Mouse (Mus musculus) brain, embryonic 14.5 days (tissue): ENCODE measurements around the gene Slit3.

Experiments
- CTCF ChIP-seq: fragments of 200-500 bp; IDR thresholded peaks from 2 replicates; pipeline ENCODE4 v1.5.1; 2012; ENCODE audit warnings: inconsistent platforms, mild to moderate bottlenecking, moderate library complexity, borderline replicate concordance; ENCODE audit not compliant: insufficient read depth, insufficient read length; ENCODE audit errors: extremely low read depth
- POLR2A ChIP-seq: fragments of 200-500 bp; IDR thresholded peaks from 2 replicates; pipeline ENCODE4 v1.6.1; 2012; ENCODE audit warnings: mild to moderate bottlenecking, inconsistent platforms, borderline replicate concordance; ENCODE audit not compliant: poor library complexity, insufficient read depth, insufficient read length, severe bottlenecking; ENCODE audit errors: extremely low read depth

DNA sequence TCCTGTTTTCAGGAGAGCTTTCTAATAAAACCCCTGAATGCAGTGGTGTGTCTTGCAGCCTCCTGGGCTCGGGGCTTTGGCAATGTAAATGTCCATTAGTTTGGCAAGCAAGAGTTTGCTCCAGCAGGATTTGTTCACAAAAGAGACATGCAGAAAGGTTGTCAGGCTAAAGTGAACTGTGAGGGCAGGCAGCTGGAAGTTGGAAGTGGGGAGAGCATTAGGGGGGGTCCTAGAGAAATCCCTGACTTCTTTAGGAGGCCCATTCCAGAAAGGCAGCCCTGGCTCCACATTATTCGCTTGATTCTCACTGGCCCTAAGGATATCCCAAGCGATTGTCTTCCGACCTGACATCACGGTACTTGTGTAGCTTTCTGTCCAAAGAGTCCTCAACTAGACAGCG, 285.5 kb downstream of the Slit3 start:
- TF ChIP-seq POLR2A (no peak), CTCF (no peak)
